Mouse (Mus musculus) midbrain, embryonic 15.5 days (tissue): ENCODE results near the gene Wdr53. TPM values are rescaled to one million over a fixed set of nuclear protein-coding genes. Genes with fewer than 3 reads are reported as not detected.
"Not testable (repeated sequence)": the region's sequence is repeated elsewhere in the genome, so short reads cannot be mapped to it uniquely, and the experiment has no call there.

Experiments used
- ATAC-seq: fragments of 200-750 bp; cut with Nextera tagmentation; replicated peaks from 2 replicates; pipeline ENCODE4 v1.8.0; 2017; ENCODE audit warnings: moderate TSS enrichment
- H3K27ac ChIP-seq: fragments of 300-500 bp; sonication (generic); 2 replicates; pipeline ENCODE4 v1.5.1; 2015; ENCODE audit warnings: mild to moderate bottlenecking, inconsistent platforms
- H3K27me3 ChIP-seq: fragments of 300-500 bp; sonication (generic); replicated peaks from 2 replicates; pipeline ENCODE4 v1.6.1; 2015; ENCODE audit warnings: inconsistent platforms
- H3K36me3 ChIP-seq: fragments of 300-500 bp; sonication (generic); replicated peaks from 2 replicates; pipeline ENCODE4 v1.6.1; 2015; ENCODE audit warnings: inconsistent platforms
- H3K4me1 ChIP-seq: fragments of 300-500 bp; sonication (generic); 2 replicates; pipeline ENCODE4 v1.6.1; 2015; ENCODE audit warnings: inconsistent platforms
- H3K4me2 ChIP-seq: fragments of 300-500 bp; sonication (generic); 2 replicates; pipeline ENCODE4 v1.6.1; 2015; ENCODE audit warnings: inconsistent platforms, mild to moderate bottlenecking, moderate library complexity
- H3K4me3 ChIP-seq: fragments of 300-500 bp; sonication (generic); 2 replicates; pipeline ENCODE4 v1.5.1; 2015; ENCODE audit warnings: mild to moderate bottlenecking, inconsistent platforms
- H3K9ac ChIP-seq: fragments of 300-500 bp; sonication (generic); 2 replicates; pipeline ENCODE4 v1.6.1; 2015; ENCODE audit warnings: mild to moderate bottlenecking, inconsistent platforms
- H3K9me3 ChIP-seq: fragments of 300-500 bp; sonication (generic); 2 replicates; pipeline ENCODE4 v1.6.1; 2016; ENCODE audit warnings: inconsistent platforms
- WGBS: fragments of 180-500 bp; shearing (Covaris S2); methylation state at CpG from one replicate; pipeline ENCODE4 v1.1.7; 2015; ENCODE audit warnings: mixed read lengths; 5-methylcytosine and 5-hydroxymethylcytosine counted together
- polyA plus RNA-seq: library from polyadenylated mRNA; unstranded; fragments of >200 nt; fragmentation: Nextera tagmentation; extraction: Ambion mirVana; gene quantifications from 2 replicates; pipeline ENCODE4 v1.2.1, GENCODE M21; 2015

Wdr53 gene
- polyA plus RNA-seq, 1 experiment from 2014 or later: 13.7 TPM

GRCm38 (mm10) chr16:32239428-32240312 is 7.4 kb upstream of the Wdr53 start:
- no peak for ATAC-seq
- H3K9me3 ChIP-seq: no peaks in the 10 kb centered on the region
- no peak overlapping the region for H3K4me3 ChIP-seq
- H3K4me1 ChIP-seq: peaks cover 14% of the 10 kb centered on the region
- no peak overlapping the region for H3K9ac ChIP-seq
- H3K27ac ChIP-seq: no peak overlapping the region
- H3K4me2 ChIP-seq: no peak overlapping the region
- no peaks in the 10 kb centered on the region for H3K27me3 ChIP-seq
- 87% methylated on average over 2 of the region's 2 CpGs for WGBS
- H3K36me3 ChIP-seq: peaks cover 3% of the 10 kb centered on the region

DNA sequence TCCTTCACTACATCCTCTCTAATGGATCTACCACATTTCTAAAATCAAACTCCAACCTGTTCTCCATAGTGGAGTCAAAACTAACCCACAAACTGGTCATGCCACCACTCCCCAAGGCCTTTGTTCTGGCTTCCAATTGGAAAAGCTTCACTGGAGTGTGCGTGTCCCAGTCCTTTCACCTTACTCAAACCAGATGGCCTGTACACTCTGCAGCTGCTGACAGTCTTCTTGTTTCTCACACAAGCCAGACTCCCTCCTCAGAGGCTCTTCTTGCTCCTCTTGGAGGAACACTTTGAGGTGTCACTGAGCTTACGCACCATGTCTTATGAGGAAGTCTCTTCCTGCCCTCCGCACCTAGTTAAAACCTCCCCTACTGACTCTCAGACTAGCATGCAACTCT is 3.1 kb upstream of the Wdr53 start:
- no peak for ATAC-seq
- Histone ChIP-seq H3K4me1 (peaks cover 39% of the 10 kb centered on the region), H3K36me3 (no peaks in the 10 kb centered on the region), H3K27ac (no peak overlapping the region), H3K9ac (no peak overlapping the region), H3K4me2 (no peak overlapping the region), H3K9me3 (no peaks in the 10 kb centered on the region), H3K27me3 (no peaks in the 10 kb centered on the region), H3K4me3 (no peak overlapping the region)
- 87% methylated on average over 3 of the region's 3 CpGs for WGBS

DNA sequence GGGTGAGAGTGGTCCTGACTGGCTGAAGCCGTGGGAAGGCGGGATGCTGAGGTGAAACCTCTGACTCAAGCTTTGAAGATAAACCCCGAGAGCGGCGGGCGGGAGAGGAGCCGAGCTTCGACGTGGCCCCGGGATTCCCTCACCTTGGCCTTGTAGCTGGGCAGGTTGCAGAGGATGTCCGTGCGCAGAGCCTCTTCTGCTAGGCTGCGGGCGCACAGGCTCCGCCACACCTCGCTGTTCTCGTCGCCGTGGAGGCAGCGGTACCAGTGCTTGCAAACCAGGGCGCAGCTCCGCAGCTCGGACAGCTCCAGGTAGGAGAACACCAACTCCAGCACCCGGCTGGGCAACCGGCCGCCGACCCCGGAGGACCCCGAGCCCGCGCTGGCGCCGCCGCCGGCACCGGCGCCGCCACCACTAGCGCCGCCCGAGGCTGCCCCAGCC is 656 bp upstream of the Wdr53 start:
- peak overlapping the region; percentile 93 for H3K27ac ChIP-seq
- H3K36me3 ChIP-seq: no peaks in the 10 kb centered on the region
- H3K9me3 ChIP-seq: no peaks in the 10 kb centered on the region
- H3K9ac ChIP-seq: peak overlapping the region; percentile 89
- no peaks in the 10 kb centered on the region for H3K27me3 ChIP-seq
- H3K4me1 ChIP-seq: peaks cover 39% of the 10 kb centered on the region
- WGBS: under 1% methylated on average over 24 of the region's 41 CpGs
- peak overlapping the region; percentile 83 for H3K4me2 ChIP-seq
- H3K4me3 ChIP-seq: peak overlapping the region; percentile 99
- peak; percentile 63 for ATAC-seq

DNA sequence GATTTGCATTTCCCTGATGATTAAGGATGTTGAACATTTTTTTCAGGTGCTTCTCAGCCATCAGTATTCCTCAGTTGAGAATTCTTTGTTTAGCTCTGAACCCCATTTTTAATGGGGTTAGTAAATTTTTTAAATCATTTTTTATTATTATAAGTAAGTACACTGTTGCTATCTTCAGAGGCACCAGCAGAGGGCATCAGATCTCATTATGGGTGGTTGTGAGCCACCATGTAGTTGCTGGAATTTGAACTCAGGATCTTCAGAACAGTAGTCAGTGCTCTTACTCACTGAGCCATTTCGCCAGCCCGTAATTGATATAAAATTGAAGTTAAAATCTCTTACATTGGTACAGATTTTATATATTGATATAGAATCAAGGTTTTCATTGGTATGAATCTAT is 17.2 kb downstream of the Wdr53 start:
- H3K4me2 ChIP-seq, H3K4me1 ChIP-seq, H3K4me3 ChIP-seq, H3K27ac ChIP-seq, ATAC-seq, H3K36me3 ChIP-seq, H3K9me3 ChIP-seq, H3K9ac ChIP-seq, H3K27me3 ChIP-seq: not testable (repeated sequence)
- 95% methylated on average over 2 of the region's 2 CpGs for WGBS

GRCm38 (mm10) chr16:32271291-32271690 is 24.3 kb downstream of the Wdr53 start, which contains the start of gene Smco1:
Gene Smco1, plus strand, starts transcription at chr16:32271468.
- no peaks in the 10 kb centered on the region for H3K9me3 ChIP-seq
- H3K36me3 ChIP-seq: no peaks in the 10 kb centered on the region
- no peaks in the 10 kb centered on the region for H3K27me3 ChIP-seq
- no peak for ATAC-seq
- no peak within 1 kb of the TSS for H3K4me2 ChIP-seq
- WGBS: 89% methylated on average over 11 of the region's 11 CpGs
- no peak within 1 kb of the TSS for H3K9ac ChIP-seq
- no peak within 1 kb of the TSS for H3K27ac ChIP-seq
- no peak within 1 kb of the TSS for H3K4me3 ChIP-seq
- H3K4me1 ChIP-seq: no peaks in the 10 kb centered on the region

DNA sequence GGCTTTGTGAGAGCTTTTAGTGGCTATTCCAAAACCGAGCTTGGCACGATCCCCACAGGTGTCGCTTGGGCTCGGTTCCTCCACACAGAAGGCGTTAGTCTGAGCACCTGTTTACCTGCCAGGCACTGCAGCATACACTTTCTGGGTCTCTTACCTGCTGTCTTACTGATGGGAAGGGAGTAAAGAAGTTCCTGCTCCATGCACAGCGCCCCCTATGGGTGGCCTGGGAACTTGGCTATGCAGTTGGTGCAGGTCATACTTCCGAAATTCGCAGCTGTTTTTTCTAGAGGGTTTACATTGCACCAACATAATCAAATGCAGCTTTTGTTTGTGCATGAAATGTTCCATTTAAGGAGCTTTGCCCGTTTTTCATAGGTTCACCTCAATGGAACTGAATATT is 26.3 kb downstream of the Wdr53 start:
- Histone ChIP-seq H3K4me1 (peaks cover 9% of the 10 kb centered on the region), H3K4me3 (no peak overlapping the region), H3K27me3 (no peaks in the 10 kb centered on the region), H3K9ac (no peak overlapping the region), H3K36me3 (no peaks in the 10 kb centered on the region), H3K4me2 (no peak overlapping the region), H3K27ac (no peak overlapping the region), H3K9me3 (no peaks in the 10 kb centered on the region)
- no peak for ATAC-seq
- WGBS: 55% methylated on average over 9 of the region's 9 CpGs

- Histone ChIP-seq H3K27ac (no peak overlapping the region), H3K27me3 (no peaks in the 10 kb centered on the region), H3K9me3 (no peaks in the 10 kb centered on the region), H3K4me2 (no peak overlapping the region), H3K4me3 (no peak overlapping the region), H3K4me1 (peaks cover 25% of the 10 kb centered on the region), H3K9ac (no peak overlapping the region), H3K36me3 (no peaks in the 10 kb centered on the region)
- 88% methylated on average over 6 of the region's 6 CpGs for WGBS
- no peak for ATAC-seq
Observed at GRCm38 (mm10) chr16:32275041-32275440, 28.0 kb downstream of the Wdr53 start.

DNA sequence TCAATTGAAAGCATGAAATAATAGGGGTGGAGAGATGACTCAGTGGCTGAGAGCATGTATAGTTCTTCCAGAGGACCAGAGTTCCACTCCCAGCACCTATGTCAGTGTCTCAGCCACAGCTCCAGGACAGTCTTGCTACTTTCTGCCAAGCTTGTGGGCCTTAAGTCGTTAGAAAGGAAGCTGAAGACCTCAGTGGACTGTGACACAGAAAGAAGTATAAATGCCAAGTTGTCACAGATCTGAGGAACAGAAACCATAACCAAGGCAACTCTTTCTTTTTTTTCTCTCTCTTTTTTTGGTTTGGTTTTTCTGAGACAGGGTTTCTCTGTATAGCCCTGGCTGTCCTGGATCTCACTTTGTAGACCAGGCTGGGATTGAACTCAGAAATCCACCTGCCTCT is 28.8 kb downstream of the Wdr53 start:
- Histone ChIP-seq H3K9me3 (no peaks in the 10 kb centered on the region), H3K4me1 (peaks cover 29% of the 10 kb centered on the region), H3K4me3 (no peak overlapping the region), H3K4me2 (no peak overlapping the region), H3K36me3 (no peaks in the 10 kb centered on the region), H3K27ac (no peak overlapping the region), H3K27me3 (no peaks in the 10 kb centered on the region), H3K9ac (no peak overlapping the region)
- WGBS: 79% methylated on average over 1 of the region's 1 CpGs
- ATAC-seq: no peak

DNA sequence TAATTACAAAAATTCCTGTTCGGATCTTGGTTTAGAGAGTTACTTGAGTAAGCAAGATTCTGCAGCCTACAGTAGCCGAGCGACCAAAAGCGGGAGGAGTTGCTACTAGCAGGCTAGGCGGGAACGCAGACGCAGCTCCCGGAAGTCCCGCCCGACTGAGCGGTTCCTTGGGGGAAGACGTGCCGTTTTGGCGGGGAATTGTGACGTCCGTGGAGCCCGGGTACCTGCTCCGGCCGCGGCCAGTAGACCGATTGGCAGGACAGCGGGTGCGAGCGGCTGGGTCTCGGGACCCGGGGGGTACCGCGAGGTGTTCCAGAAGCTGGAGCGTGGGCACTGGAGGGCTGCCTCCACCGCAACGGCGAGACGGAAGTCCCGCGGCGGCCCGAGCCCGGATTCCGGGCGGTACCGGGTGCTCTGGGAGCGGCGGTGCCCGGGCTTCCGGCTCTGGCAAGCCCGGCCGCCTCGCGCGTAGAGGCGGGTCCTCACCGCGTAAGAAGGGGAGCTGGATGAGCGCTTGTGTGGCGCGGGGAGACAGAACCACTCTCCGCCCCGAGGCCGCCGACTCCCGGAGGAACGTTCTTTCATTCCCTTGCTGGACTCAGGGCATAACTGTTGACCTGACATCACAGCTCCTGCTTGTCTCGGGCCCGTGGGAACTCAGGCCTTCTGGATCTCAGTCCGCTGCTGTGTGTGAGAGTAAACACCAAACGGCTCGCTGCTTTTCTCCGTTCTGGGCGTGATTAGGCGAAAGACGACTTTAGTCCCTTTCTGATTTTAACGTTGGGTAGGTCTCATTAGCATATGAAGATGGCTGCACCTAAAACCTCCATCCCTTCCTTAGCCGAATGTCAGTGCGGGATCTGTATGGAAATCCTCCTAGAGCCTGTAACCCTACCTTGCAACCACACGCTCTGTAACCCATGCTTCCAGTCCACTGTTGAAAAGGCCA is 30.6 kb downstream of the Wdr53 start, which contains the start of gene Rnf168:
Gene Rnf168, plus strand, starts transcription at position 152 of the 949 bp plus-strand sequence.
- peak within 1 kb of the TSS; percentile 73 for H3K4me3 ChIP-seq
- no peaks in the 10 kb centered on the region for H3K27me3 ChIP-seq
- H3K4me2 ChIP-seq: peak within 1 kb of the TSS; percentile 67
- WGBS: under 1% methylated on average over 75 of the region's 75 CpGs
- peak; percentile 93 for ATAC-seq
- peaks cover 42% of the 10 kb centered on the region for H3K4me1 ChIP-seq
- peak within 1 kb of the TSS; percentile 92 for H3K27ac ChIP-seq
- H3K9ac ChIP-seq: peak within 1 kb of the TSS; percentile 61
- H3K36me3 ChIP-seq: no peaks in the 10 kb centered on the region
- H3K9me3 ChIP-seq: no peaks in the 10 kb centered on the region

- Histone ChIP-seq H3K4me1 (peaks cover 47% of the 10 kb centered on the region), H3K27me3 (no peaks in the 10 kb centered on the region), H3K9ac (peak overlapping the region; percentile 61), H3K36me3 (peaks cover under 1% of the 10 kb centered on the region; the same call in 1 of the 2 replicates), H3K4me2 (peak overlapping the region; percentile 67), H3K27ac (peak overlapping the region; percentile 92; the same call in 1 of the 2 replicates), H3K9me3 (no peaks in the 10 kb centered on the region), H3K4me3 (peak overlapping the region; percentile 73)
- no peak for ATAC-seq
- 55% methylated on average over 7 of the region's 7 CpGs for WGBS
Observed at GRCm38 (mm10) chr16:32278396-32278795, 31.4 kb downstream of the Wdr53 start.

DNA sequence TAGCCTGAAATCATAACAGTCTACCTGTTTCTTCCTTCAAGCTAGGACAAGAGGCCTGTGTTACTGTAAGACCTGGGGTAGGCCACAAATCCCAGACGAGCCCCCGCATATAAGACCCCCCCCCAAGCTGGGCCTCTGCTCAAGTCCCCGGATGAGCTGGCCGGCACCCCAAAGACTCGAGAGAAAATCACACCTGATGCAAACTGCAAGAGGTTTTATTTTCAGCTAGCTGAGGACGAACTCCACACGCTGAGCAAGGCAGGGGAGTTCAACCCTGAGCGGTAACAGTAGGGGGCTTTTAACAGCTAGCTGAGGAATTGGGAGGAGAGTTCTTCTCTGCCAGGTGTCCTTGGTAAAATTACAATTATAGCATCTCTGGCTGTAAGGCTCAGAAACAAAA is 33.2 kb downstream of the Wdr53 start:
- H3K9me3 ChIP-seq: no peaks in the 10 kb centered on the region
- 92% methylated on average over 8 of the region's 8 CpGs for WGBS
- H3K4me1 ChIP-seq: peaks cover 48% of the 10 kb centered on the region
- no peak overlapping the region for H3K9ac ChIP-seq
- peaks cover 17% of the 10 kb centered on the region for H3K36me3 ChIP-seq
- ATAC-seq: no peak
- no peak overlapping the region for H3K27ac ChIP-seq
- H3K4me2 ChIP-seq: peak overlapping the region; percentile 67
- peak overlapping the region; percentile 19 for H3K4me3 ChIP-seq
- no peaks in the 10 kb centered on the region for H3K27me3 ChIP-seq

DNA sequence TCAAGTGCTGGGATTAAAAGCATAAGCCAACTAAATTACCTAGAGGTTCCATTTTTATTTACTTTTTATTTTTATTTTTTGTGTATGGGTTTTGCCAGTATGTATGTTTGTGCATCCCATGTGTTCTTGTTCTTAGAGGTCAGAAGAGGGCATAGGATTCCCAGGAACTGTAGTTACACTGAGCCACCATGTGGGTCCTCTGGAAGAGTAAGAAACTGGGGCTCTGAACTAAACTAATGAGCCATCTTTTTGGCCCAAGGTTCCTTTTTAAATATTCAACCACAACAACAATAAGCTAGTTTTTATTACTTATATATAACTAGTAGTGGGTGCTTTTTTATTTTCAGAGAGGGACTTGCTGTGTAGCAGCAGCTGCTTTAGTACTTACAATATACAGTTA is 35.6 kb downstream of the Wdr53 start:
- Histone ChIP-seq H3K4me2 (no peak overlapping the region), H3K9ac (no peak overlapping the region), H3K36me3 (peaks cover 22% of the 10 kb centered on the region), H3K27ac (no peak overlapping the region), H3K9me3 (no peaks in the 10 kb centered on the region), H3K4me1 (peaks cover 42% of the 10 kb centered on the region), H3K4me3 (no peak overlapping the region), H3K27me3 (no peaks in the 10 kb centered on the region)
- no peak for ATAC-seq
